Mouse (Mus musculus) T-cell, adult 2 months (primary cell): ENCODE data around the gene Hexim2.

ENCODE experiments used
- DNase-seq: peaks from one replicate; pipeline ENCODE4 v3.0.0; 2022; ENCODE audit warnings: low spot score

The Hexim2 gene

GRCm38 (mm10) chr11:103131701-103132575 lies at the start of gene Hexim2:
TSS of gene Hexim2 (plus strand) at chr11:103132429.
- DNase-seq, result no peak

GRCm38 (mm10) chr11:103093306-103093705 lies 38.9 kb upstream of the Hexim2 start:
- no peak for DNase-seq

DNA sequence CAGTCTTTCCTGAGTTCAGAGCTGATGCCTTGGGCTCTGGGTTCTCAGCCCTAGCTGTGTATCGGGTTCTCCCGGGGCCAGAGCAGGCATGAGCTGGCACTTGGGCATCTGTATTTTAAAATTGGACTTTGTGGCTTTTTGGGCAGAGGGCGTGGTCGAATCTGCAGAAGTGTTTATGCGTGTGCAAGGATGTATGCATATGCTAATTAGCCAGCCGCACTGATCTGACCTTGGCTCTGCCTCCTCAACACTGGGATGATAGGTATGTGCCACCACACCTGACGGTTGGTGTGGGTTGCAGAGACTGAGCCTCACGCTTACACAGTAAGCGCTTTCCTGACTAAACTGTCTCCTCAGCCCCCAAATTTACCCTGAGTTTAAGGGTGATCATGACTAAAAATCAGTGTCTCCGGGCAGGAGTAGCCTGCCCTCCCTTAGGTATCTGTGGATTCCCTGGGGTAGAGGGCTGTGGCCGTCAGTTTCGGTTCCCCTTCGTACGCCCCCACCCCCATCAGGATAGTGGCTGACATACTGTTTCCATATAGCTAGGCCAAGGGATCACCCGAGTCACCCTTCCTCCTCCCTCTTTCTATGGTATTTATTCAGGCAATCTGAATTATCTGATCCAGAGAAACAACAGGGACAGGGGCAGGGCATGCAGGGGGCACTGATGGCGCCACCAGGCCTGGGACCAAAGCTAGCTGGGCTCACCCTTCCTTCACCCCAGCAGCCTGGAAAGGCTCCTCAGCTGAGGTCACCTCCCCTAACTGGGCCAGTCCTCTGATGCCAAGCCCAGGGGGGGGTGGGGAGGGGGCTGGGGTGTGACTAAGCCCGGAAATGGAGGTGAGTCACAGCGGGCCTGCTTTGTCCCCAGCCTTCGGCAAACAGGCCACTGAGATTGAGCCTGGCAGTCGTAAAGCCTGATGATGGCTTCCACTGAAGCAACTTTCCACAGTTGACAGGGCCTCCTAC lies 38.1 kb upstream of the Hexim2 start:
- DNase-seq, result no peak

GRCm38 (mm10) chr11:103095107-103095670 lies 37.0 kb upstream of the Hexim2 start:
- no peak for DNase-seq

DNA sequence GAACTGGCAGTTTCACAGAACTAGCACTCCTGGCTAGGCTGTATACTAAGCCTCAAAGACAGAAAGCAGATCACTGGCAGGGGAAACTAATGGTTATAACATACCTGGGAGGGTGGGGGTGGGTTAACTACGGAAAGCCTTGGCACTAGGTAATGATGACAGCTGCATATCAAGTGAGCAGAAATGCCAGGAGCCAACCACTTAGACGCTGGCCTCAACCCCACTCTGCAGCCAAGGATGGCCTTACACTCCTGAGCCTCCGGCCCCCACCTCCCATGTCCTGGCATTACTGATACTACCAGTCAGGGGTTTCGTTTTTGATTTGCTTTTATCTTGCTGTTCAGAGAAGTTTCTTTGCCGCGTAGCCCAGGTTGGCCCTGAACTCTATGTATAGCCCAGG lies 36.4 kb upstream of the Hexim2 start:
- DNase-seq, result no peak

GRCm38 (mm10) chr11:103096979-103097894 lies 35.0 kb upstream of the Hexim2 start:
- no peak for DNase-seq

DNA sequence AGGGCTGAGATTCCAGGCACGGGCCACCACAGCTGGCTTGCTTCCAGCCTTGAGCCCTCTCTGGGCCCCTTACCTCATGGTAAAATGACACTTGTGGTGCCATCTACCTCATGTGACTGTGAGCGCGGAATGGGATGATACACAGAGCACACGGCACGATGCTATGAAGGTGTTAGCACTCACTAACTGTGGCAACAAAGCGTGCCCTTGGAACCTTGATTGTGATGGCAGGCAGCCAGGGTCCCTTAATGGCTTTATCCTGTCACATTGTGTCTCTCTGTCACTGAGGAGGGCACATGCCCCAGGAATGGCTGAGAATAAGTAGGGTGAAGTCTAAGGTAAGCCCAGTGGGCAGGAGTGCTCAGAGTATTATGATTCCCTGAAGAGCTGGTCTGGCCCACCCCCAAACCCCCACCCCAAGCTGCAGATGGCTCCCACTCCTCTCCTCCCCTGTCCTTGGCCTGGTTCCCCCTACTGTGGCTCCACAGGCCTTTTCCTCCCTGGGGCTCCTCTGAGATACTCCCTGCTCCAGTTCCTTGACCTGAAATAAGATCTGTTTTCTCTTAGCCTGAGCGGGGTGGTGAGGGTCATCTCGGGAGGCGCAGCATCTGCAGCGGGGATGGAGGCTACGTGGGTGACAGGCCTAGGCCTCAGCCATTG lies 33.6 kb upstream of the Hexim2 start:
- no peak for DNase-seq

- no peak for DNase-seq
Measured at GRCm38 (mm10) chr11:103099352-103099940, 32.8 kb upstream of the Hexim2 start.

DNA sequence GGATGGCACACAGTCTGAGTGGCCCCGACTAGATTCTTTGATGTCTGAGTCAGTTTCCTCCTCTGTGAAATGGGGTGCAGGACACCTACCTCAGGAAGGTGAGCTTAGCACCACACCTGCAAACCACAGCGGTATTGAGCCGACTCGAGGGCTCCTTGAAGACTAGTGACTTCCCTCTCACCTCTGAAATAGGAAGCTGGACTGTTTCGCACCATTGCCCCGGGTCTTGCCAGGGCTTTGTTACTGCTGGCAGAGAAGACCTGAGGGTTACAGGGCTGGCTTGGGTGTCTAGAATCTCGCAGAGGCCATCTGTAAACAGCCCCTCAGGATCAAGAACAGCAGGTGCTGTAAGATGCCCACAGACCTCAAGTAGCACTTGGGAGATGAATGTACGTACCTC lies 31.9 kb upstream of the Hexim2 start:
- DNase-seq, result no peak

DNA sequence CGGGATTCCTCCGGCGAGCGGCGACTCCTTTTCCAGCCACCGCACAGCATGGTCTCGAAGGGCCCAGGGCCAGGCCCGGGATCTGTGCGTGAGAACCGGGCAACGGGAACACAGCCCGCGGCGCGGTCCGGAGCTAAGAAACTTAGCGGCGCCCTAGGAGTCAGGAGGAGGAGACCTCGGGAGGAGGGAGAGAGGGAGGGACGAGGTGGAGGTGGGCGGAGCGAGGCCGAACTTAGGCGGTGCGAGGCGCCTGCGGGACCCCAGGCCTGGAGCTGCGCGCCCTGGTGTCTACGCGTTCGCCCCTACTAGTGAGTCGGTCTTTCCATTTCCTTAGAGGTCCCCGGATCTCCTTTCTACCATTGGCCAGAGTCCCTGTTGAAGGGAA lies 30.8 kb upstream of the Hexim2 start, which contains the start of the genes Plcd3 and Acbd4:
Gene Plcd3, minus strand, starts transcription at position 178 of the 385 bp plus-strand sequence.
Gene Acbd4, plus strand, starts transcription at position 202 of the 385 bp plus-strand sequence.
- peak; percentile 23 for DNase-seq

DNA sequence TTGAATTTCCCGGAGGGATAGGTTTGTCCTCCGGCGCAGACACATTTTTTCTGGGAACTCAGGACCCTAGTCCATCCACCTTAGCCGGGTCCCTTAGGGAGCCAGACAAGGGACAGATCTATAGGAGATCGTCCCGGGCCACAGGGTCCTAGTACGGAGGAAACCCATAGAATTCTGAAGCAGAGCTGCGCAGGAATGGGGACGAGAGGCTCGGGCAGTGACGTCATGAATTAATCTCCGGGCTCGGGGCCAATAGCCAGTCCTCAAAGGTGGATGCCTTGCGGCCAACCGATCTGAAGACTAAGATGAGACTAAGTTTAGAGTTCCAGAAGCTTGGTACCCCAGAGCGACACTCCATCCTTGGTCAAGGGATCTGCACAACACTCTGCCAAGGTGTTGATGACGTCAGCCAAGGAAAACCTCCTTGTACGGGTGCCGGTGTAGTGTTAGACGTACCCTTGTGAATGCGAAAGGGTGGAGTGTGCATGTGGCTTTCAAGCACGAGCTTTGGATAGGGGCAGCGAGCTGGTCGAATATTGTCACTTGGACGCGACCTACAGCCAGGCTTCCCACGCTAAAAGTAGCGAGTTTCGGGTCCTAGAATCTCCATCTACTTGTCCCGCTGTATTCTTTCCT lies 30.2 kb upstream of the Hexim2 start:
- peak; percentile 28 for DNase-seq

- DNase-seq, result peak; percentile 98
Measured at GRCm38 (mm10) chr11:103102725-103103349, 29.4 kb upstream of the Hexim2 start.

DNA sequence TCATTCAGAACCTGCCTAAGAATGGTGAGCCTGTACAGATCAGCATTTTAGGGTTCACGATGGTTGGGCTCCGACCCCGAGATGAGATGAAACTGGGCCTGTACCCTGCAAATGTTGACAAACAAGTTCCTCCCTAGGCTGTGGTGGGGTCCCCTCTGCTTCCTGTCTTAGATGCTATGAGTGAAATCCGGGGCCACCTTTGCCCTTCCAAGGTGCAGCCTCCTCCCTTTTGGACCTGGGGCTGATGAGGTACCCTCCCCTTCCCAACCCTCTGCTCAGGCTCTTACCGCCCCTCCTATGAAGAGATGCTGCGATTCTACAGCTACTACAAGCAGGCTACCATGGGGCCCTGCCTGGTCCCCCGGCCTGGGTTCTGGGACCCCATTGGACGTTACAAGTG lies 28.6 kb upstream of the Hexim2 start:
- DNase-seq, result no peak

DNA sequence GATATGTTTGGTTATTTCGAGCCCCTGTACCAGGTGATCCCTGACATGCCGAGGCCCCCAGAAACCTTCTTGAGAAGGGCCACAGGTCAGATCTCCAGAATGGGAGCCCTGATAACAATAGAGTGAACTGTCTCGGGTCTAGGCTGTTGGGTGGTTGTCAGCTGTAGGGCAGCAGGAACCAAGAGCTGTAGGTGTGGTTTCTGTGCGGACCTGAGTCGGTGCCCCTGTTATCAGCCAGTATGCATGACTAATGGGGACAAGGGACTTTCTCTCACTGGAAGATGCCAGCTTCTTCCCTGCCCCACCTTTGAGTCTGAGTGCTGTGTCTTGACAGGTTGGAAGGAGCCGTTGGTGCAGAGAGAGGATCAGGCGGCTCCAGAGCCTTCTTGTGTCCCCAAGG lies 27.8 kb upstream of the Hexim2 start:
- no peak for DNase-seq

DNA sequence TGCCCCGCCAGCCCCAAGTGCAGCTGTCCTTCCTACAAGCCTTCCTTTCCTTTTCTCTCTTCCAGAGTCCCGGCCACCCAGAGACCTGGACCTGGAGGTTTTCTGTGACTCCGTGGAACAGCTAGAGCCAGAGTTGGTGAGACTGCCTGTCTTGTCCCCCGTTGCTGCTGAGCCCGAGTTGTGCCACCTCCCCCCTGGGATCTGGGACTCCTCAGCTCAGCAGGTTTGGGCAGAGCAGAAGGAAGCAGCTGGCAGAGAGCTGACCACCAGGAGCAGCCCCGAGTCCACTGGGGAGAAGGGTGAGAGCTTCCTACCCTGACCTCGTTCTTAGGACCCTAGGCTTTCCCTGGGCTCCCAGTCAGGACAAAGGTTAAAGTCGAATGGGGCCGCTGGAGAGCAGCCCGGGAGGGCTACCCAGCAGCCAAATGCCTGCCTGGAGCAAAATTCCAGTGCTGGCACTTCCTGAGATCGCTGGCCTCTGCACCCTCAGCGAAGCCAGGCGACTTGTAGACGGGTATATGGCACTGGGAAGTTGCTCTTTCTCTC lies 27.0 kb upstream of the Hexim2 start:
- DNase-seq, result no peak

DNA sequence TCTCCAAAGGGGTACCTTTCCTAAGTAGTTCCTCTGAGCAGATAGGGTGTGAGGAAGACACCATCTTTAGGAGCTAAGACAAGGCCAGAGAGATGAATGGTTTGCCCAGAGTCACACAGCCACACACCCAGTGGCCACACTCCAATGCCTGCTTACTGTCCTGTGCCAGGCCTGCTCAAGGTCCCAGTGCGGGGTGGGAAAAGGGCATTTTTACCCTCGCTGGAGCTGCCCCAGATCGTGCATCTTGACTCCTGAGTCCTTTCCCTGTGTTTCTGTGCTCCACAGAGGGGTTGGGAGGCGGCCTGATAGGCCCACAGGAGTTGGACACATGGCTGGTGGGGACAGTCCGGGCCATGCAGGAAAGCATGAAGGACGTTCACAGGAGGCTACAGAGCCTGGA lies 26.4 kb upstream of the Hexim2 start:
- no peak for DNase-seq

DNA sequence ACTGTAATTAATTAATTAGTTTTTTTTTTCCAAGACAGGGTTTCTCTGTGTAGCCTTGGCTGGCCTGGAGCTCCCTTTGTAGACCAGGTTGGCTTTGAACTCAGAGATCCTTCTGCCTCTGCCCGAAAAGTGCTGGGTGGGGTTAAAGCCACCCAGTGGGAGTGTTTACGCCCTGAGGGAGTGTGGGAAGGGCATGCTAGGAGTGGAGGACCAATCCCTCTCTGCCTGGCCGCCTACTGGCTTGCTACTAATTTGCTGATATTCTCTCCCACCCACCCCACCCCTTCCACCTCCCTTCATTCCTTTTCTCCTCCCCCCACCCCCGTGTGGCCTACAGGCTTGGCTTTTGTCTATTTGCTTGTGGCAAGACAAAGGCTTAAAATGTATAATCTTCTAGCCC lies 25.8 kb upstream of the Hexim2 start:
- no peak for DNase-seq

- no peak for DNase-seq
Measured at GRCm38 (mm10) chr11:103111301-103111700, 20.9 kb upstream of the Hexim2 start.
